Mouse (Mus musculus): Measurements from ENCODE around the gene Il21.

- no peak for TF ChIP-seq POLR2A (IDR thresholded peaks at IDR 0.05; ENCODE audit: low read depth, low read length)
- TF ChIP-seq CTCF (IDR thresholded peaks at IDR 0.05; ENCODE audit: borderline replicate concordance, insufficient read depth, low read length): peak; percentile 68; the same call in 1 of the 2 replicates
Observed at GRCm38 (mm10) chr3:37204556-37204955, 27.9 kb downstream of the Il21 start.

Data from embryonic fibroblast, embryonic 13.5 days (primary cell).